Mouse (Mus musculus) heart, adult 2 months (tissue): ENCODE results near the gene Snx9. TPM values are rescaled to one million over a fixed set of nuclear protein-coding genes. Genes with fewer than 3 reads are reported as not detected.

Experiments used
- DNase-seq, 2 experiments: peaks; one replicate each; pipeline ENCODE4 v3.0.0; 2021
- H3K27ac ChIP-seq: fragments of 200-600 bp; 2 replicates; pipeline ENCODE4 v1.8.1; 2022
- H3K27me3 ChIP-seq: fragments of 200-500 bp; 2 replicates; pipeline ENCODE4 v1.6.1; 2012; ENCODE audit warnings: mild to moderate bottlenecking, low read length, inconsistent platforms, mixed read lengths; ENCODE audit not compliant: control insufficient read depth, insufficient read depth
- H3K36me3 ChIP-seq: fragments of 200-500 bp; 2 replicates; pipeline ENCODE4 v1.6.1; 2012; ENCODE audit warnings: low read length, inconsistent platforms; ENCODE audit not compliant: control insufficient read depth, insufficient read depth
- H3K4me1 ChIP-seq: fragments of 200-500 bp; 2 replicates; pipeline ENCODE4 v1.6.1; 2011; ENCODE audit warnings: low read length; ENCODE audit not compliant: control insufficient read depth, insufficient read depth
- H3K4me3 ChIP-seq: fragments of 200-600 bp; 2 replicates; pipeline ENCODE4 v1.8.1; 2022
- H3K79me2 ChIP-seq: fragments of 200-500 bp; replicated peaks from 2 replicates; pipeline ENCODE4 v1.6.1; 2012; ENCODE audit warnings: mild to moderate bottlenecking, inconsistent platforms, low read length, moderate library complexity, mixed read lengths; ENCODE audit not compliant: control insufficient read depth, insufficient read depth
- H3K9ac ChIP-seq: fragments of 200-500 bp; 2 replicates; pipeline ENCODE4 v1.6.1; 2012; ENCODE audit warnings: low read depth, mild to moderate bottlenecking, control low read depth, inconsistent platforms, low read length, mixed read lengths
- CTCF ChIP-seq: fragments of 200-600 bp; IDR thresholded peaks from 2 replicates; pipeline ENCODE4 v1.8.1; 2022; ENCODE audit warnings: antibody characterized with exemption, mild to moderate bottlenecking, moderate library complexity
- EP300 ChIP-seq: fragments of 200-500 bp; IDR thresholded peaks from 2 replicates; pipeline ENCODE4 v1.6.1; 2011; ENCODE audit warnings: low read depth, low read length, control low read depth; ENCODE audit not compliant: insufficient read depth
- POLR2A ChIP-seq: fragments of 200-500 bp; IDR thresholded peaks from 2 replicates; pipeline ENCODE4 v1.6.1; 2011; ENCODE audit warnings: mild to moderate bottlenecking, low read depth, low read length, control low read depth; ENCODE audit not compliant: insufficient read depth
- WGBS: fragments of 180-500 bp; shearing (Covaris S2); methylation state at CpG from one replicate; pipeline ENCODE4 v1.1.7; 2018; 5-methylcytosine and 5-hydroxymethylcytosine counted together
- intact Hi-C: fragments of 180-260 bp; cut with DNase I; formaldehyde crosslinking; loops from one replicate; pipeline ENCODE4 v1.15.1; 2025
- polyA plus RNA-seq: library from polyadenylated mRNA; depleted of rRNA; stranded (reverse); fragments of >200 nt; gene quantifications from 2 replicates; pipeline ENCODE4 v1.2.3, GENCODE M21; 2012
- total RNA-seq, 2 experiments: library from RNA; stranded (reverse); gene quantifications; 2 replicates each; pipeline ENCODE4 v1.2.3; 2021

The Snx9 gene
- total and polyA plus RNA-seq, 3 experiments: 16.7 to 31.9 (median 30.2) TPM

GRCm38 (mm10) chr17:5857206-5857605 lies 16.1 kb downstream of the Snx9 start:
- intact Hi-C loops: no loop called here
- H3K4me3 ChIP-seq: no peak overlapping the region
- H3K79me2 ChIP-seq: peaks cover 8% of the 10 kb centered on the region
- H3K27me3 ChIP-seq: no peaks in the 10 kb centered on the region
- DNase-seq: no peak
- 98% methylated on average over 11 of the region's 11 CpGs for WGBS
- no peaks in the 10 kb centered on the region for H3K36me3 ChIP-seq
- H3K4me1 ChIP-seq: no peaks in the 10 kb centered on the region; the same call in 1 of the 2 replicates
- no peak overlapping the region for H3K9ac ChIP-seq
- TF ChIP-seq EP300 (no peak), POLR2A (no peak), CTCF (no peak)
- no peak overlapping the region for H3K27ac ChIP-seq

- no peaks in the 10 kb centered on the region for H3K36me3 ChIP-seq
- intact Hi-C loops: no loop called here
- no peaks in the 10 kb centered on the region for H3K27me3 ChIP-seq
- H3K4me1 ChIP-seq: no peaks in the 10 kb centered on the region; the same call in 1 of the 2 replicates
- H3K9ac ChIP-seq: no peak overlapping the region
- H3K27ac ChIP-seq: no peak overlapping the region
- TF ChIP-seq EP300 (no peak), POLR2A (no peak), CTCF (no peak)
- H3K4me3 ChIP-seq: no peak overlapping the region
- no peak for DNase-seq
- peaks cover 6% of the 10 kb centered on the region; the same call in 1 of the 2 replicates for H3K79me2 ChIP-seq
- 68% methylated on average over 8 of the region's 8 CpGs for whole genome bisulfite sequencing
Observed at GRCm38 (mm10) chr17:5858209-5858608, 17.1 kb downstream of the Snx9 start.

- WGBS: 35% methylated on average over 6 of the region's 6 CpGs
- H3K79me2 ChIP-seq: no peaks in the 10 kb centered on the region; the same call in 1 of the 2 replicates
Observed at GRCm38 (mm10) chr17:5862285-5862684, 21.2 kb downstream of the Snx9 start.

GRCm38 (mm10) chr17:5862869-5863268 lies 21.7 kb downstream of the Snx9 start:
- intact Hi-C loops: no loop called here

More at GRCm38 (mm10) chr17:5862285-5862684, 21.2 kb downstream of the Snx9 start:
- Histone ChIP-seq H3K36me3 (no peaks in the 10 kb centered on the region), H3K4me1 (no peaks in the 10 kb centered on the region), H3K9ac (no peak overlapping the region), H3K27ac (no peak overlapping the region), H3K27me3 (no peaks in the 10 kb centered on the region), H3K4me3 (no peak overlapping the region)
- DNase-seq: no peak
- intact Hi-C loops: no loop called here
- no peak for TF ChIP-seq CTCF
- no peak for TF ChIP-seq EP300
- TF ChIP-seq POLR2A: no peak

GRCm38 (mm10) chr17:5863745-5864144 lies 22.6 kb downstream of the Snx9 start:
- WGBS: over 99% methylated on average over 5 of the region's 5 CpGs
- Histone ChIP-seq H3K27me3 (no peaks in the 10 kb centered on the region), H3K36me3 (no peaks in the 10 kb centered on the region), H3K4me3 (no peak overlapping the region), H3K9ac (no peak overlapping the region), H3K79me2 (no peaks in the 10 kb centered on the region; the same call in 1 of the 2 replicates), H3K27ac (no peak overlapping the region), H3K4me1 (no peaks in the 10 kb centered on the region)
- no peak for DNase-seq
- intact Hi-C loops: no loop called here
- TF ChIP-seq CTCF (no peak), POLR2A (no peak), EP300 (no peak)

More at GRCm38 (mm10) chr17:5862869-5863268, 21.7 kb downstream of the Snx9 start:
- no peak for TF ChIP-seq CTCF
- no peak for TF ChIP-seq POLR2A
- 53% methylated on average over 4 of the region's 4 CpGs for WGBS
- Histone ChIP-seq H3K4me3 (no peak overlapping the region), H3K79me2 (no peaks in the 10 kb centered on the region; the same call in 1 of the 2 replicates), H3K4me1 (no peaks in the 10 kb centered on the region), H3K36me3 (no peaks in the 10 kb centered on the region), H3K9ac (no peak overlapping the region), H3K27me3 (no peaks in the 10 kb centered on the region), H3K27ac (no peak overlapping the region)
- DNase-seq: no peak

- Histone ChIP-seq H3K27me3 (no peaks in the 10 kb centered on the region), H3K4me3 (no peak overlapping the region), H3K79me2 (peaks cover 1% of the 10 kb centered on the region; the same call in 1 of the 2 replicates), H3K27ac (no peak overlapping the region), H3K4me1 (peaks cover 3% of the 10 kb centered on the region), H3K36me3 (no peaks in the 10 kb centered on the region), H3K9ac (no peak overlapping the region)
- intact Hi-C loops: no loop called here
- 80% methylated on average over 6 of the region's 6 CpGs for WGBS
- TF ChIP-seq EP300 (no peak), POLR2A (no peak), CTCF (no peak)
- no peak for DNase-seq
Observed at GRCm38 (mm10) chr17:5867456-5867855, 26.3 kb downstream of the Snx9 start.
